24 mouse cellular contexts compared by ENCODE assay signal in genomic region chr7:38205801-38206200, GRCm38 (mm10).
"Had no signal": no experiment of that assay in that cellular context is flagged by ENCODE, and none has a peak within 500 bp of the region (broad histone marks: within the 10 kb centered on the region; RNA-seq: fewer than 3 reads in every experiment).

No protein-coding gene starts in this region.

- H3K27me3 ChIP-seq: heart, embryonic 13.5 days; heart, embryonic 15.5 days; hindbrain, embryonic 13.5 days; hindbrain, embryonic 15.5 days; limb, embryonic 13.5 days; limb, embryonic 15.5 days had no signal

- H3K27ac ChIP-seq: heart, adult 2 months; heart, embryonic 13.5 days; heart, embryonic 15.5 days; hindbrain, embryonic 13.5 days; hindbrain, embryonic 15.5 days; hindbrain, postnatal 0 days; layer of hippocampus, adult 2 months; limb, embryonic 13.5 days; limb, embryonic 15.5 days; liver, embryonic 12.5 days; liver, embryonic 14.5 days had no signal

- H3K9ac ChIP-seq: heart, embryonic 13.5 days; heart, embryonic 15.5 days; hindbrain, embryonic 13.5 days; hindbrain, embryonic 15.5 days; limb, embryonic 13.5 days; limb, embryonic 15.5 days; liver, embryonic 12.5 days; liver, embryonic 14.5 days had no signal

- H3K9me3 ChIP-seq: heart, embryonic 13.5 days; heart, embryonic 15.5 days; hindbrain, embryonic 13.5 days; hindbrain, embryonic 15.5 days; limb, embryonic 15.5 days had no signal

- H3K36me3 ChIP-seq: heart, embryonic 13.5 days; heart, embryonic 15.5 days; hindbrain, embryonic 13.5 days; hindbrain, embryonic 15.5 days; limb, embryonic 13.5 days; limb, embryonic 15.5 days; liver, embryonic 12.5 days had no signal

- H3K4me3 ChIP-seq: heart, adult 2 months; heart, embryonic 13.5 days; heart, embryonic 15.5 days; hindbrain, embryonic 13.5 days; hindbrain, embryonic 15.5 days; layer of hippocampus, adult 2 months; limb, embryonic 13.5 days; limb, embryonic 15.5 days; liver, embryonic 12.5 days had no signal

- DNase-seq: gastrocnemius, postnatal 14 days; gastrocnemius, postnatal 36 days; heart, adult 11 months; heart, adult 2 months; heart, postnatal 14 days; heart, postnatal 36 days; kidney, adult 11 months; kidney, adult 2 months; kidney, adult 9 months; kidney, postnatal 10 days; kidney, postnatal 25 days; kidney, postnatal 4 days; layer of hippocampus, postnatal 36 days; left cerebral cortex, postnatal 4 days had no signal
